Mouse (Mus musculus): ENCODE measurements at regions not wholly inside any gene's neighbourhood (a gene's known extent, or its start where the extent isn't known, plus 50 kb on each side); places are given as distances from the start of the nearest gene placed in this dataset.
A peak's percentile ranks its signal among the peaks of the same experiment; 100 is the strongest.

DNA sequence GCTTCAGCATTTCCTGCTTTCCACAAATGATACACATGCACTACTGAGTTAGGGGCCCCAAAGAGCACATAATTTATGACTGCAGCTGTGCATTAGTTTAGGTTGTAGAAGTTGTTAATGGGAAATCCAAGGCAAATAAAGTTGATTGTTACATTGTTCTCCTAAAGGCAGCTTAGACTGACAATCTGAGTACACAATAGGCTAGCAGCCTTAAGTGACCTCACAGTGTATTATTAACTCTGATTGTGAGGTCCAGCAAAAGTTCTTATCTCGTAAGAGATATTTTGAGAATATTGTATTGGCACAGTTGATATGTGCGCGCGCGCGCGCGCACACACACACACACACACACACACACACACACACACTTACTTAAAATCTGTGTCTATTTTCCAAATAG lies 70.5 kb upstream of the Yae1d1 start:
- DNase-seq: no peak

DNA sequence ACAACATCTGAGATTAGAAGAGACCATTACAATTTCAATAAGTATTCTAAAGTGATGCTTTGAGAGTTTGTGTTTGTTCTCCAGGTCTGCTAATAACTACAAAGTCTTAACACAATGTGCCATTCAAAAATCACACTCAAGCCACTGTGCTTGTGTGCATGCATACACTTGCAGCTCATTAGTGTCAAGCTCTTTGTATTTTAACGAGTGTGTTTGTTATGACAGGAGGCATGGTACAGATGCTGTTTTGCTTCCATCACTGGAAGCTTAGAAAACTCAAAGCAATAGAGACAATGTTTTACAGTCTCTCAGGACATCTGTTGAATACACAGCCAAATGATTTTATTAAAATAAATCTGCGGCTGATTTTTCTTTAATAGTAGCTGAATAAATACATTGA lies 67.1 kb upstream of the Yae1d1 start:
- no peak for DNase-seq

DNA sequence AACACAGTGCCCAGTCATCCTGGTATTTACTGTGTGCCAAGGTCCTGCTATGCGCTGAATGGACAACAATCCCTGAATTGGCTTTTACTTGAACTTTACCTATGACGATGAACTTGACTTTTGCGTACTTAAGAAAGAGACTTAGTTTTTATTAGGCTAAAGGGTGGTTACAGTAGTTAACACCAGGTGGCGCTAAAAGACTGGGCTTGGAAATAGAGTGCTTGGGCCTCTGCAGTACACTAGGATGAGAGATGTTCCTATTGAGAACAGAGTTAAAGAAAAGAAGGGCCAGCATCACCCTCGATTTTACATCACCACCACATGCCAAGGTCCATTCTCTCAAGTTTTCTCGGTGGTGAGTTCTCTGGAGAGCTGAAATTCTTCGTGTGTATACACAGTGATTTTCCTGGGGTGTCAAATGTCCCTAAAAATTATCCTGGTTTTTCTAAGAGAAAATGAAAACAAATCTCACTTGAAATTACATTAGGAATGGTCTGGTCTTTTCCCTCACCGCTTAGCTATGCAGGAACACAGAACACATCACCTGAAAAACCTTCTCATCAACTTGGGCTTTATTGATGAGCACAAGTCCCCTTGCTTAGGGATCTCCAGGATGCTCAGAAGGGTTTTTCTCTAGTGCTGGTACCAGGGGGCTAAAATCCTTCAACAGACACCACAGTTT lies 64.2 kb upstream of the Yae1d1 start:
- DNase-seq: peak; percentile 66

DNA sequence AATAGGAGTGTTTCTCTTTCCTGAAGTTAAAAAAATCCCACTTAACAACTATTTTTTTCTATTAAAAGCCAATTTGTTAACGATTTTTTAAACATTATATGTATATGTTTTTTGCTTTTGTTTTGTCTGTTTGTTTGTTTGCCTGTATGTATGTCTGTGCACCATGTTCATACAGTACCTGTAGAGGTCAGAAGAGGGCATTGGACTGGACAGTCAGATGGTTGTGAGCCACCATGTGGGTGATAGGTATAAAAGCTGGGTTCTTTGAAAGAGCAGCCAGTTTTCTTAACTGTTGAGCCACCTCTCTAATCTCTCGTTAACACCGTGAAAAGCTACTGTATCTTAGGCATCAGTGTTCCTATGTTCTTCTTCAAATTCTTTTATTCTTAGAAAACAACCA lies 63.7 kb upstream of the Yae1d1 start:
- no peak for DNase-seq

DNA sequence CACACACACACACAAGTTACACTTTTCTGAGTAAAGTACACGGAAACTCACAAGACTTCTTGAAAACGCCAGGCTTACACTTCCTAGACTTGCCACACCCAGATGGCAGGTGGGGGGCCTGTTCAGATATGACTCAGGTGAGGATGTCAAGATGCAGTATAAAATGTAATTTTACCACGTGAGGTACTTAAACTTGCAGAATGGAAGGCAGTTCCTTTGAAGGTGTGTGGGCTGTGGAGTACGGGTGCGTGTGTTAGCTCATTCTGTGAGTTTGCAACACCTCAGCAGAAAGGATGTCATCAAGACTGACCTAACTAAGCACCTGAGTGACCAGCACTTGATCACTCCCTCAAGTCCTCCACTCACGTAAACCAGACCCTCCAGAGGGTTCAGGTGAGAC lies 50.0 kb upstream of the Yae1d1 start:
- no peak for DNase-seq
